Mouse (Mus musculus) layer of hippocampus, adult 11-12 months (tissue): ENCODE data around the gene Fbxo11.
"Not testable (repeated sequence)": the region's sequence is repeated elsewhere in the genome, so short reads cannot be mapped to it uniquely, and the experiment has no call there.

Source experiments
- DNase-seq: peaks from one replicate; pipeline ENCODE4 v3.0.0; 2022; ENCODE audit warnings: low spot score

The Fbxo11 gene

GRCm38 (mm10) chr17:87963081-87964075, 101.7 kb downstream of the Fbxo11 start:
- no peak for DNase-seq

GRCm38 (mm10) chr17:87959931-87960330, 105.2 kb downstream of the Fbxo11 start:
- not testable (repeated sequence) for DNase-seq

GRCm38 (mm10) chr17:87959406-87959805, 105.7 kb downstream of the Fbxo11 start:
- not testable (repeated sequence) for DNase-seq

DNA sequence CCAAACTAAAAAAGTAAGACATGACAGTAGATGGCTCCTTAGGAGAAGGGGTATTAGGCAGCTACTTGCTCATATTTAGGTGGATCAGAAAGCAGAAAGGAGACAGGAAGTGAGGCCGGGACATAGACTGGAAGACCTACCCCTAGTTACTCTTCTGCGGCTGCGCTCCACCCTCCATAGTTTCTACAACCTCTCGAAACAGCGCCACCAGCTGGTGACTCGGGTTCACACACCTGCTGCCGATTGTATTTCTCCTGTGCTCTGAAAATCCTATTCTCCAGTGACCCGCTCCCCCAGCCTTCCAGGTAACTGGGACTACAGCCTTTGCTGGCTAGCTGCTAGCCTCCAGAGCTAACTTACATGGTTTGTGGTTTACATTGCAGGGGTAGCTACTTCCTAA, 106.8 kb downstream of the Fbxo11 start:
- DNase-seq = no peak

- no peak for DNase-seq
Measured at GRCm38 (mm10) chr17:87957096-87957840, 107.8 kb downstream of the Fbxo11 start.

DNA sequence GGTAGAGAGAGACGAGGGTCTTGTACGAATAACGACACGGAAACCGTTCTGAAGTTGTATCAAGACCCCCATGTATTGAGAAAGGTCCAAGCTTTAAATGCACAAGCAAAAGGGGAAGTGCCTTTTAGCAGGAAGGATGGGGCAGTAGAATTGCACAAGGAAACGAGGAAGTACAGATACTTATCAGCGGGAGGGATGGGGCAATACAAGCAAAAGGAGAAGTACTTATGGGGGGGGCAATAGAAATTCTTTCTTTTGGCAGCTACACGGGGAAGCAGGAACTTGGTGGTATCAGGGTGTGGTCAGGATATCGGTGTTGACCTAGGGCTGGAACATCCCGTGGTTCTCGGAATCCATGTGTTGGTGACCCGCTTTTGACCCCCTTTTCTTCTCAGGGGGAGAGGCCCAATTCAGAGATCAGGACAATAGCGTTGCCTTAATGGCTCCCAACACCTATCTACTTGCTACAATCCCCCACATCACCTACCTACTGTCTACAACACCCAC, 110.4 kb downstream of the Fbxo11 start:
- not testable (repeated sequence) for DNase-seq

- DNase-seq = peak; percentile 82
Measured at GRCm38 (mm10) chr17:87948965-87949584, 116.0 kb downstream of the Fbxo11 start.
